Mouse (Mus musculus): ENCODE results near the gene Iqgap2. TPM values are rescaled to one million over a fixed set of nuclear protein-coding genes. Genes with fewer than 3 reads are reported as not detected.

Iqgap2 gene
- polyA plus RNA-seq, 1 experiment = 44.1 TPM

DNA sequence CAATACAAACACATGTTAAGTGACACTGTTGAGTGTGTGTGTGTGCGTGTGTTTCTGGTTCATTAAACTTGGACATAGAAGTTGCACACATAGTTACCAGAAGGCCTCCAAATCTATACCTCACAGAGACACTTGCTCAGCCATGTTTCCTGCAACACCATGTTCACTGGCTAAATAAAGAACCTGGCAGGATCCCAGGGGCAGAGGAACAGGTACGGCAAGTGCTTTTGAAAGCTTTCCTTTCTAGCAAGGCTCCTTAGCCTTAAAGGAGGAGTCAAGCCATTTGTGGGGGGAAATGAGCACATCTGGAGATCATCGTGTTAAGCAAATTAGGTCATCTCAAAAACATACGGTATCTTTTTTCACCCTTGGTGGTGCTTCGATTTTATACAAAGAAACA, 188.3 kb downstream of the Iqgap2 start:
- H3K4me1 ChIP-seq (ENCODE audit: control insufficient read depth, insufficient read depth, insufficient read length, low read length) = no peaks in the 10 kb centered on the region
- H3K27ac ChIP-seq (ENCODE audit: insufficient read depth, low read depth, low read length) = no peak overlapping the region
- peaks cover 18% of the 10 kb centered on the region for H3K36me3 ChIP-seq (ENCODE audit: control insufficient read depth, insufficient read depth, low read length)
- H3K4me3 ChIP-seq (ENCODE audit: low read depth, low read length) = no peak overlapping the region
- WGBS = 60% methylated on average over 5 of the region's 5 CpGs
- H3K27me3 ChIP-seq (ENCODE audit: control insufficient read depth, insufficient read depth, low read length) = no peaks in the 10 kb centered on the region
- TF ChIP-seq CTCF (IDR thresholded peaks at IDR 0.05; ENCODE audit: extremely low read depth, insufficient read length, insufficient replicate concordance, low read depth, low read length) (no peak), POLR2A (IDR thresholded peaks at IDR 0.05; ENCODE audit: low read depth, low read length) (no peak)

DNA sequence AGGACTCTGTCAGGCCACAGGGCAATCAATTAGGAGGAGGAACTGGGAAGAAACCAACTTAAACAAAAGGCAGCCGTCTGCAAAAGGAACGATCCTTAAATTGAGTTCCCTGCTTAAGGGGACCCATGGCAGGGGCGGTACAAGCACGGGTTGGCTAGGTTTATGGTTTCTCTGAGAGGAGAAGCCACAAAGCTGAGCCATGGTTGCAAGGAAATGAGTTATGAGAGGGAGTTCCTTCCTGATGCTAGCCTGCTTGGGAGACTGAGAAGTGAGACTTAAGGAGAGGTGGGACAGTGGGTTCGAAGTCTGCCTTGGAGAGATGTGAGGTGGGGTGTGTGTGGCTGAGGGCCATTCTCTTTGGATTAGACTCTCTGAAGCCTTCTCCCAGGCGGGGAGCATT, 193.8 kb downstream of the Iqgap2 start:
- no peaks in the 10 kb centered on the region for H3K27me3 ChIP-seq (ENCODE audit: control insufficient read depth, insufficient read depth, low read length)
- no peak for TF ChIP-seq POLR2A (IDR thresholded peaks at IDR 0.05; ENCODE audit: low read depth, low read length)
- no peak for TF ChIP-seq CTCF (IDR thresholded peaks at IDR 0.05; ENCODE audit: extremely low read depth, insufficient read length, insufficient replicate concordance, low read depth, low read length)
- no peak overlapping the region for H3K27ac ChIP-seq (ENCODE audit: insufficient read depth, low read depth, low read length)
- H3K36me3 ChIP-seq (ENCODE audit: control insufficient read depth, insufficient read depth, low read length) = peaks cover 10% of the 10 kb centered on the region
- H3K4me1 ChIP-seq (ENCODE audit: control insufficient read depth, insufficient read depth, insufficient read length, low read length) = no peaks in the 10 kb centered on the region
- H3K4me3 ChIP-seq (ENCODE audit: low read depth, low read length) = no peak overlapping the region
- whole genome bisulfite sequencing = 42% methylated on average over 6 of the region's 6 CpGs

DNA sequence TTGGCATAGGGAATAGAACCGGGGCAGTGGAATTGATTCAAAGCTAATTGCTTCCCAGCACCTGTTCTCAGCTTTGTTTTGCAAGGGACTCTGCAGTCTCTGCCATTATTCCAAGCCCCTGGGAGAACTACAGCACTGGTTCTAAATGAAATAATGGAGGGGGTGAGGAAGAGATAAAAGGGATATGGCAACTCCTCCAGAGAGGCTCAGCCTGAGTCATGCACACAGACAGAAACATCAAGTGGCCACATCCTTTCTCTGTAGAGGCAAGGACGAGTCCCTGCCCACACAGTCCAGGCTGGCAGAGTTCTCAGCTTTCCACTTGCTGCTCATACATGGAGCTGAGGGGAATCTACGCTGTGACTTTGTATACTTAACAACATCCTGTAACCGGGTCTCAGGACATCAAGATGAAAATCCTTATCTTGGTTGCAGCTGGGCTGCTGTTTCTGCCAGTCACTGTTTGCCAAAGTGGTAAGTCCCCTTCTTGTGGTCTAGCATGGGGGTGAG, 195.0 kb downstream of the Iqgap2 start, which contains the start of gene F2rl2:
Gene F2rl2 (plus strand): TSS at position 200 of the 510 bp plus-strand sequence.
- H3K4me1 ChIP-seq (ENCODE audit: control insufficient read depth, insufficient read depth, insufficient read length, low read length) = no peaks in the 10 kb centered on the region
- TF ChIP-seq POLR2A (IDR thresholded peaks at IDR 0.05; ENCODE audit: low read depth, low read length) (no peak), CTCF (IDR thresholded peaks at IDR 0.05; ENCODE audit: extremely low read depth, insufficient read length, insufficient replicate concordance, low read depth, low read length) (no peak)

DNA sequence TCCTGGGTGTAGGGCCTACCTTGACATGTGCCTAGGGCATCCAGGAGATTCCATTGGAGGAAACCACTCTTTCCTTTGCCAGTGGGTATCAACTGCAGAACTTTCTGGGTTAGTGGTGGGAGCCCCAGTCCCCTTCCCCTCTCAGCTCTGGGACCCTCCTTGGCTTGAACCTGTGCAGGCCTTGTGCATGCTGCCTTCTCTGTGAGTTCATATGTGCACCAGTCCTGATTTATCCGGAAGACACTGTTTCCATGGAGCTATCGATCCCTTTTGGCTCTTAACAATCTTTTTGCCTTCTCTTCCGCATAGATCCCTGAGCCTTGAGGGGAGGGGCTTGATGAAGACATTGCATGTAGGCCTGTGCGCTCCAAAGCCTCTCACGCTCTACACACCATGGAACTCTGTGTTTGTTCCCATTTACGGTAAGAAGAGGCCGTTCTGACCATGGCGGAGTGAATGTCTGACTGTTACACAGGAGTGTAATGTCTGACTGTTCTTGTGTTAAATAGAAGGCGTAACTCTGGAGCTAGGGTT, 195.5 kb downstream of the Iqgap2 start:
- H3K4me1 ChIP-seq (ENCODE audit: control insufficient read depth, insufficient read depth, insufficient read length, low read length) = no peaks in the 10 kb centered on the region
- WGBS = 96% methylated on average over 9 of the region's 9 CpGs
- no peak overlapping the region for H3K27ac ChIP-seq (ENCODE audit: insufficient read depth, low read depth, low read length)
- TF ChIP-seq CTCF (IDR thresholded peaks at IDR 0.05; ENCODE audit: extremely low read depth, insufficient read length, insufficient replicate concordance, low read depth, low read length) (no peak), POLR2A (IDR thresholded peaks at IDR 0.05; ENCODE audit: low read depth, low read length) (no peak)
- H3K4me3 ChIP-seq (ENCODE audit: low read depth, low read length) = no peak overlapping the region
- peaks cover 8% of the 10 kb centered on the region for H3K36me3 ChIP-seq (ENCODE audit: control insufficient read depth, insufficient read depth, low read length)
- no peaks in the 10 kb centered on the region for H3K27me3 ChIP-seq (ENCODE audit: control insufficient read depth, insufficient read depth, low read length)

More for the DNA sequence above, 195.0 kb downstream of the Iqgap2 start, which contains the start of gene F2rl2:
- Histone ChIP-seq H3K27me3 (ENCODE audit: control insufficient read depth, insufficient read depth, low read length) (no peaks in the 10 kb centered on the region), H3K27ac (ENCODE audit: insufficient read depth, low read depth, low read length) (no peak within 1 kb of the TSS), H3K36me3 (ENCODE audit: control insufficient read depth, insufficient read depth, low read length) (peaks cover 11% of the 10 kb centered on the region), H3K4me3 (ENCODE audit: low read depth, low read length) (no peak within 1 kb of the TSS)
- 61% methylated on average over 4 of the region's 4 CpGs for WGBS

DNA sequence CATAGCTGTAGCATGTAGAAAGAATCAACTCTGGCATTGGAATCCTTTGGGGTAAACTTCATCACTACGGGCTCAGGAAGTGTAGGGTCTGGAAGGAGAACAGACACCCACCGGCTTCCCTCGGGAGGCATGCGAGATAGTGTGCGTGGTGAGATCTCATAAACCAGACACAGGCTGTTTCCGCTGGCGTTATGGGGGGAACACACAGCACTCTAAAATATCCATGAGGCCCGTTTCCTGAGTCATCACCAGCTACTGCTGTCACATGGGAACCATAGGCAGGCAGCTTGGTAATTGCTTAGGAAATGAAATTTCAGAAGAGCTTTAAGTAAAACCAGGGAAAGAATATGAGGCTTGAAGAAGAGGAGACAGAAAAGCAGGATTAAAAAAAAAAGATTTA, 199.5 kb downstream of the Iqgap2 start:
- no peak overlapping the region for H3K27ac ChIP-seq (ENCODE audit: insufficient read depth, low read depth, low read length)
- no peaks in the 10 kb centered on the region for H3K27me3 ChIP-seq (ENCODE audit: control insufficient read depth, insufficient read depth, low read length)
- H3K36me3 ChIP-seq (ENCODE audit: control insufficient read depth, insufficient read depth, low read length) = peaks cover 4% of the 10 kb centered on the region
- TF ChIP-seq CTCF (IDR thresholded peaks at IDR 0.05; ENCODE audit: extremely low read depth, insufficient read length, insufficient replicate concordance, low read depth, low read length) = no peak
- TF ChIP-seq POLR2A (IDR thresholded peaks at IDR 0.05; ENCODE audit: low read depth, low read length) = no peak
- WGBS = 89% methylated on average over 8 of the region's 8 CpGs
- no peak overlapping the region for H3K4me3 ChIP-seq (ENCODE audit: low read depth, low read length)
- no peaks in the 10 kb centered on the region for H3K4me1 ChIP-seq (ENCODE audit: control insufficient read depth, insufficient read depth, insufficient read length, low read length)

DNA sequence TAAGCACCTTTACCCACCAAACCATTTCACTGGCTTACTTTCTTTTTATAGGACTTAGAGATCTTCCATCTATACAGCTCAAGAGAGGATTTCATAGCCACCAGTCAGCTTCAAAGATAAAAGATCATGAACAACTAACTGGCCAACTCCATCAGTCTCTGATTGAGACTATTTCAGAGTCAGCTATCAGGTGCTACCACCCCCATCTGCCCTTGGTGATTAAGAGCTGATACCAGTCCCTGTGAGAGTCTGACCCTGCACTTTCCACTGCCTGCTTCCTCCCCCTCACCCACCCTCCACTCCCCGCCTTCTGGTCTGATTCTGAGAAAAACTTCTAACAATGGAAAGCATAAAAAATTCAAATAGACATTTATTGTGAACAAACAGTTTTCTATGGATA, 203.1 kb downstream of the Iqgap2 start:
- WGBS = 95% methylated on average over 1 of the region's 1 CpGs
- peaks cover 11% of the 10 kb centered on the region for H3K36me3 ChIP-seq (ENCODE audit: control insufficient read depth, insufficient read depth, low read length)
- H3K27ac ChIP-seq (ENCODE audit: insufficient read depth, low read depth, low read length) = no peak overlapping the region
- no peaks in the 10 kb centered on the region for H3K27me3 ChIP-seq (ENCODE audit: control insufficient read depth, insufficient read depth, low read length)
- H3K4me3 ChIP-seq (ENCODE audit: low read depth, low read length) = no peak overlapping the region
- no peak for TF ChIP-seq CTCF (IDR thresholded peaks at IDR 0.05; ENCODE audit: extremely low read depth, insufficient read length, insufficient replicate concordance, low read depth, low read length)
- no peak for TF ChIP-seq POLR2A (IDR thresholded peaks at IDR 0.05; ENCODE audit: low read depth, low read length)
- no peaks in the 10 kb centered on the region for H3K4me1 ChIP-seq (ENCODE audit: control insufficient read depth, insufficient read depth, insufficient read length, low read length)

DNA sequence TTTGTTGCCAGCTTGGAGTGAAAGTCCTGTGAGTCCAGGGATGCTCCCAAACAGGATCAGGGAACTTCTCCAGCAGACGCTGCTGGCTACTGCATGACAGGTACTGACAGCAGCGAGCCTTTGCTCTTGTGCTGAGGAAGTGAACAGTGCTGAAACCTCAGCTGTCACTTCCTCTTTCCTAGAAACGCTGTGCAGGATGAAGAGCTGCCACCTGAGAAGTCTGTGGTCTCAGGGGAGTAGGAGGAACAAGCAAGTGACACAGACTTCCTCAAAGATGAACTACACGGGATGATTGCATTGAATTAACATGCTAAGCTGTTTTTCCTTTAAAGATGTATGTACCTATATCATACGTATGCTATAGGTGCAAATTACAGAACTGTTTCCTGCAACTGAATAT, 206.0 kb downstream of the Iqgap2 start:
- WGBS = 80% methylated on average over 5 of the region's 5 CpGs
- Histone ChIP-seq H3K4me3 (ENCODE audit: low read depth, low read length) (no peak overlapping the region), H3K36me3 (ENCODE audit: control insufficient read depth, insufficient read depth, low read length) (peaks cover 30% of the 10 kb centered on the region)

More for the DNA sequence above, 206.0 kb downstream of the Iqgap2 start:
- Histone ChIP-seq H3K4me1 (ENCODE audit: control insufficient read depth, insufficient read depth, insufficient read length, low read length) (no peaks in the 10 kb centered on the region), H3K27me3 (ENCODE audit: control insufficient read depth, insufficient read depth, low read length) (no peaks in the 10 kb centered on the region), H3K27ac (ENCODE audit: insufficient read depth, low read depth, low read length) (no peak overlapping the region)
- TF ChIP-seq CTCF (IDR thresholded peaks at IDR 0.05; ENCODE audit: extremely low read depth, insufficient read length, insufficient replicate concordance, low read depth, low read length) (no peak), POLR2A (IDR thresholded peaks at IDR 0.05; ENCODE audit: low read depth, low read length) (no peak)
